Mouse (Mus musculus) neural tube, embryonic 15.5 days (tissue): Measurements from ENCODE around the gene Sv2a. TPM values are rescaled to one million over a fixed set of nuclear protein-coding genes. Genes with fewer than 3 reads are reported as not detected.
"Not testable (repeated sequence)": the region's sequence is repeated elsewhere in the genome, so short reads cannot be mapped to it uniquely, and the experiment has no call there.

Source experiments
- ATAC-seq: fragments of 200-750 bp; cut with Nextera tagmentation; 2 replicates; pipeline ENCODE4 v1.8.0; 2017; ENCODE audit warnings: mild to moderate bottlenecking, moderate TSS enrichment, moderate library complexity; ENCODE audit not compliant: low FRiP score
- H3K27ac ChIP-seq: fragments of 300-500 bp; sonication (generic); replicated peaks from 2 replicates; pipeline ENCODE4 v1.5.1; 2015; ENCODE audit warnings: mild to moderate bottlenecking, inconsistent platforms
- H3K27me3 ChIP-seq: fragments of 300-500 bp; sonication (generic); replicated peaks from 2 replicates; pipeline ENCODE4 v1.6.1; 2015; ENCODE audit warnings: inconsistent platforms
- H3K36me3 ChIP-seq: fragments of 300-500 bp; sonication (generic); 2 replicates; pipeline ENCODE4 v1.6.1; 2015; ENCODE audit warnings: inconsistent platforms
- H3K4me1 ChIP-seq: fragments of 300-500 bp; sonication (generic); 2 replicates; pipeline ENCODE4 v1.6.1; 2015; ENCODE audit warnings: inconsistent platforms
- H3K4me2 ChIP-seq: fragments of 300-500 bp; sonication (generic); 2 replicates; pipeline ENCODE4 v1.6.1; 2015; ENCODE audit warnings: inconsistent platforms, mild to moderate bottlenecking, moderate library complexity
- H3K4me3 ChIP-seq: fragments of 300-500 bp; sonication (generic); replicated peaks from 2 replicates; pipeline ENCODE4 v1.5.1; 2015; ENCODE audit warnings: mild to moderate bottlenecking, inconsistent platforms
- H3K9ac ChIP-seq: fragments of 300-500 bp; sonication (generic); replicated peaks from 2 replicates; pipeline ENCODE4 v1.6.1; 2015; ENCODE audit warnings: mild to moderate bottlenecking, inconsistent platforms
- H3K9me3 ChIP-seq: fragments of 300-500 bp; sonication (generic); replicated peaks from 2 replicates; pipeline ENCODE4 v1.6.1; 2016; ENCODE audit warnings: inconsistent platforms
- WGBS: fragments of 180-500 bp; shearing (Covaris S2); methylation state at CpG from one replicate; pipeline ENCODE4 v1.1.7; 2015; ENCODE audit warnings: mixed read lengths; 5-methylcytosine and 5-hydroxymethylcytosine counted together
- microRNA-seq: library from miRNA; unstranded; fragments of <30 nt; microRNA quantifications from one replicate; pipeline ENCODE4, GENCODE M21; 2017
- polyA plus RNA-seq: library from polyadenylated mRNA; unstranded; fragments of >200 nt; fragmentation: Nextera tagmentation; extraction: Ambion mirVana; gene quantifications from 2 replicates; pipeline ENCODE4 v1.2.1, GENCODE M21; 2015

The Sv2a gene
- polyA plus RNA-seq, 1 experiment from 2014 or later, result 136 TPM

DNA sequence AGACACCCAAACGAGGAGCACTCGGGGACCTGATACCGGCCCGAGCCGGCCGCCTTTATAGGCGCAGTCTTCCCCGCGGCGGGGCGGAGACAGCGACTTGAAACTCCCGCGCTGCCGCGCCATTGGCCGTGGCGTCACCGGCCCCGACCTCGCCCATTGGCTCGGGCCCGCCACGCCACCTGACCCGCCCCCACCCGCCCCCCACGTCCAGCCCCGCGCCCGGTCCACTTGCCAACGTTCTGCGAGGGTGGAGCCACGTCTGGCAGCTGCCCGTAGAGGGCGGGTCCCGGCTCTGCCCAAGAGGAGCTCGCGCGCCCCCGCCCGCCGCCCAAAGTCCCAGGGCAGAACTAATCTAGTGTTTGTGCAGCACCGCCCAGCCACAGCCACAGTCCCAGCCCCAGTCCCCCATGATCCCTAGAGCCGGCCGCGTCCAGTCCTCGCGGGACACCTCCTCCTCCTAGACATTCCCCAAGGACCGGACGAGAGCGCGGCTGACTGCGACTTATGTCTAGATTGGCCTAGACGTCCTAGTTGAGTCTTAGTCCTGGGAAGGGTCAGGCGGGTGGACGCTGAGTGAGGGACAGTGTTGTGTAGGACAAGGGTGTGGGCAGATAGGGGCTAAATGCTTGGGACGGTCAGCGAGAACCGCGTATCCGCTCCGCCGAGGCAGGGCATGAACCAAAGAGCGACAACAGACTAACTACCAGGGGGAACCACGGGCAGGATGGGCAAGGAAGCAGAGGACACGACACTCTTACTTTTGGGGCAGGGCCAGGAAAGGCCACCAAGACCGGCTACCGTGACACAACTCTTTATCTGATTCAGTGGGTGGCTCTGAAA, 58.2 kb downstream of the Sv2a start, which contains the start of gene Hist2h3c2:
Gene Hist2h3c2 (minus strand): TSS at position 174 of the 840 bp plus-strand sequence.
- 0% methylated on average over 10 of the region's 68 CpGs for WGBS

DNA sequence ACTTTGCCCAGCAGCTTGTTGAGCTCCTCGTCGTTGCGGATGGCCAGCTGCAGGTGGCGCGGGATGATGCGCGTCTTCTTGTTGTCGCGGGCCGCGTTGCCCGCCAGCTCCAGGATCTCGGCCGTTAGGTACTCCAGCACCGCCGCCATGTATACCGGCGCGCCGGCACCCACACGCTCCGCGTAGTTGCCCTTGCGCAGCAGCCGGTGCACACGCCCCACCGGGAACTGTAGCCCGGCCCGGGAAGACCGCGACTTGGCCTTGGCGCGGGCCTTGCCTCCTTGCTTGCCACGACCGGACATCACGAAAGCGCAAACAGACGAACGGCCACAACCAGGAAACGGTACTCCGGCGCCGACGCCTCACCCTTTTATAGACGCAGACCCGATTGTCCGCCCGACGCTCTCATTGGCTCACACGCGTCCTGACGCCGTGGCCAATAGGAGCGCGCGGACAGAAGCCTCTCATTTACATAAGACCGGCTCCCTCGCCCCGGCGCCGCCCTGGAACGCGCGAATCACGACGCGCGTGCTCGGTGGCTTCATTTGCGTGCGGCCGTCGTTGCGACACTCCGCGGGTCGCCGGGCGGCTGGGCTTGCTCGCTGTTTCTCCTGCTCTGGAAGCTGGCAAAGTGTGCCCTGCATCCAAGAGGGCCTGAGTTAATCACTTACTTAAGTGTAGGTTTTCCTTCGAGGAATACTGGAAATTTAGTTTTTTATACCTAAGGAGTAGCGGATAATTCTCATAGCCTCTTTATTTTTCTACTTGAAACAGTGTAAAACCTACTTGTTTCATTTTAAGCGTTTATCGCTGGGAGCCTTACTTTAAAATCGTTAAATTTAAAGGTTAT, 59.2 kb downstream of the Sv2a start, which contains the start of gene Hist2h2aa2:
Gene Hist2h2aa2 (minus strand): TSS at position 328 of the 850 bp plus-strand sequence.
- Histone ChIP-seq H3K4me1 (peaks cover 25% of the 10 kb centered on the region), H3K27ac (peak within 1 kb of the TSS; percentile 82), H3K4me3 (peak within 1 kb of the TSS; percentile 35), H3K4me2 (peak within 1 kb of the TSS; percentile 58), H3K9ac (0 out of 2 replicates have a peak within 1 kb of the TSS, but pooled peaks have one; percentile 24)
- not testable (repeated sequence) for H3K9me3 ChIP-seq, H3K36me3 ChIP-seq, H3K27me3 ChIP-seq
- 3% methylated on average over 35 of the region's 85 CpGs for WGBS
- peak; percentile 91 for ATAC-seq

More for the DNA sequence above, 58.2 kb downstream of the Sv2a start, which contains the start of gene Hist2h3c2:
- H3K9ac ChIP-seq, result 0 out of 2 replicates have a peak within 1 kb of the TSS, but pooled peaks have one; percentile 41
- not testable (repeated sequence) for H3K9me3 ChIP-seq, H3K36me3 ChIP-seq, H3K27me3 ChIP-seq
- H3K4me2 ChIP-seq, result peak within 1 kb of the TSS; percentile 48
- ATAC-seq, result peak; percentile 88
- peak within 1 kb of the TSS; percentile 66; the same call in 1 of the 2 replicates for H3K27ac ChIP-seq
- H3K4me3 ChIP-seq, result peak within 1 kb of the TSS; percentile 35
- peaks cover 19% of the 10 kb centered on the region for H3K4me1 ChIP-seq

DNA sequence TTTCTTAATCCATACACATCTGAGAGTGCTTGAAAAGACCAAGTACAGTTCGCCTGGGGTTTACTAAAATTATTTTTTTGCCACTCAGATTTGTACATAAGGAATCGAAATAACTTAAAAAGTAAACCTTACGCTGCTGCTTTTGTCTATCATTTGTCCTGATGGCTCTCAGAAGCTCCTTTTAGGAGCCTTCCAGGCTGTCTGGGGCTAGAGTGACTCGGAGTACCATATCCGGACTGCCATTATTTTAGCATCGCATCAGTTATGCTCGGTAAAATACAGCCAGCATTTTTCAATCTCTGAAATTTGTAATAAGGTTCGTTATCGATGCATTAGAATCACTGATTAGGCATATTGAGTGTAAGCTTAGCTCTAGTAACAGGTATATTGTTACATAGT, 59.8 kb downstream of the Sv2a start:
- 0 out of 2 replicates have a peak overlapping the region, but pooled peaks have one; percentile 24 for H3K9ac ChIP-seq
- no peak for ATAC-seq
- no peaks in the 10 kb centered on the region for H3K9me3 ChIP-seq
- peak overlapping the region; percentile 58 for H3K4me2 ChIP-seq
- peaks cover 25% of the 10 kb centered on the region for H3K4me1 ChIP-seq
- peak overlapping the region; percentile 82 for H3K27ac ChIP-seq
- H3K36me3 ChIP-seq, result no peaks in the 10 kb centered on the region
- peak overlapping the region; percentile 31; the same call in 1 of the 2 replicates for H3K4me3 ChIP-seq
- 71% methylated on average over 9 of the region's 9 CpGs for WGBS
- no peaks in the 10 kb centered on the region for H3K27me3 ChIP-seq

DNA sequence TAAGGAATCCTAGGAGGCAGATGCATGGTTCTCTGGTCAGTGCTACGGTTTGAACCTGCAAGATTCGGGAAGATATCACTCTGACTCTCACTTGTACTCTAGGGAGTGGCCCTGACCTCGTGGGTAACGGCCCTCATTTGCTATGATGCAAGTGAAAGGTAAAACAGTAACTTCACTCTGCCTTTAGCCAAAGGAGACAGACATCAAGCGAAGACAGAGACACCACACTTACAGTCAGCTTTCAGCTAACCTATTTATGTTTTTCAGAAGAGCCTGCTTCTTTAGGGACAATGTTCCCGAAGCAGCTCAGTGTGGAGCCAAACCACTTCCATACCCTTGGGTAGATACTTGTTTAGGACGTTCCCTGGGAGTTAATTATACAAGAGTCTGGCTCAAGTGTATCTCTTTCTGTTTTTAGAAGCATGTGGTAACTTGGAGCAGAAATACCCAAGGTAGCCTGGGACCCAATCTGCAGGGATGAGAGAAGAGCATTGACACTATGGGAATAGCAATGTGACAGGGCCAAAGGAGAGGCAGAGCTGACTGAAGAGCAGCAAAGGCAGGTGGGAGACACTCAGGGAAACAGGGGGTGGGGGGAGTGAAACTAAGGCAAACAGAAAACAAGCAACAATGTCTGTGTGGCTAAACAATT, 63.1 kb downstream of the Sv2a start:
- Histone ChIP-seq H3K4me3 (no peak overlapping the region), H3K27ac (peak overlapping the region; percentile 97), H3K4me2 (peak overlapping the region; percentile 56), H3K27me3 (no peaks in the 10 kb centered on the region), H3K9me3 (no peaks in the 10 kb centered on the region), H3K4me1 (peaks cover 23% of the 10 kb centered on the region), H3K36me3 (no peaks in the 10 kb centered on the region), H3K9ac (no peak overlapping the region)
- 86% methylated on average over 7 of the region's 7 CpGs for WGBS
- ATAC-seq, result no peak

Small RNA genes lying within 50 kb of the gene (microRNA-seq; reads per million reads assigned to microRNA genes)
- not detected for gene Gm44492
- not detected for gene Gm47311

Other genes with a start within 250 kb of the Sv2a start
- gene Plekho1, start 185.2 kb upstream of the Sv2a start, polyA plus RNA-seq, result 46.7 and 48.6 TPM in 2 replicates
- 53.8 and 67.8 TPM in 2 replicates for gene Vps45, start 122.7 kb upstream of the Sv2a start, polyA plus RNA-seq
- 10.5 TPM in 2 replicates for gene Otud7b, start 76.6 kb upstream of the Sv2a start, polyA plus RNA-seq
- gene Mtmr11, start 19.1 kb upstream of the Sv2a start, polyA plus RNA-seq, result 12.6 and 13.3 TPM in 2 replicates
- 127 and 150 TPM in 2 replicates for gene Sf3b4, start 8.8 kb upstream of the Sv2a start, polyA plus RNA-seq
- 53.9 and 58.6 TPM in 2 replicates for gene Bola1, start 38.6 kb downstream of the Sv2a start, polyA plus RNA-seq
- 0.47 TPM in 1 of 2 replicates, not detected in the other for gene Hist2h2ab, start 38.7 kb downstream of the Sv2a start, polyA plus RNA-seq
- gene Hist2h2ac, start 39.7 kb downstream of the Sv2a start, polyA plus RNA-seq, result 0.72 and 3.5 TPM in 2 replicates
- 4.0 and 4.6 TPM in 2 replicates for gene Hist2h2be, start 40.0 kb downstream of the Sv2a start, polyA plus RNA-seq
- gene Hist2h3c2, start 58.0 kb downstream of the Sv2a start, polyA plus RNA-seq, result 1.3 and 2.5 TPM in 2 replicates
- 32.3 and 35.5 TPM in 2 replicates for gene Hist2h2aa2, start 59.1 kb downstream of the Sv2a start, polyA plus RNA-seq
- 9.8 and 14.3 TPM in 2 replicates for gene Hist2h2aa1, start 64.3 kb downstream of the Sv2a start, polyA plus RNA-seq
- gene Hist2h3c1, start 65.5 kb downstream of the Sv2a start, polyA plus RNA-seq, result 0.14 and 0.65 TPM in 2 replicates
- 4.9 and 5.1 TPM in 2 replicates for gene Hist2h4, start 82.2 kb downstream of the Sv2a start, polyA plus RNA-seq
- 9.4 and 16.0 TPM in 2 replicates for gene Hist2h3b, start 87.5 kb downstream of the Sv2a start, polyA plus RNA-seq
- gene Hist2h2bb, start 88.6 kb downstream of the Sv2a start, polyA plus RNA-seq, result 0.61 and 3.0 TPM in 2 replicates
- gene Fcgr1, start 112.8 kb downstream of the Sv2a start, polyA plus RNA-seq, result 1.8 and 3.5 TPM in 2 replicates